Mouse (Mus musculus) layer of hippocampus, postnatal 25 days (tissue): ENCODE measurements at regions not wholly inside any gene's neighbourhood (a gene's known extent, or its start where the extent isn't known, plus 50 kb on each side); places are given as distances from the start of the nearest gene placed in this dataset.

Experiments
- DNase-seq, 2 experiments: peaks; one replicate each; pipeline ENCODE4 v3.0.0; 2022; ENCODE audit warnings: mixed read lengths in 2 of 2, low spot score in 1 of 2; ENCODE audit errors: extremely low spot score in 1 of 2

DNA sequence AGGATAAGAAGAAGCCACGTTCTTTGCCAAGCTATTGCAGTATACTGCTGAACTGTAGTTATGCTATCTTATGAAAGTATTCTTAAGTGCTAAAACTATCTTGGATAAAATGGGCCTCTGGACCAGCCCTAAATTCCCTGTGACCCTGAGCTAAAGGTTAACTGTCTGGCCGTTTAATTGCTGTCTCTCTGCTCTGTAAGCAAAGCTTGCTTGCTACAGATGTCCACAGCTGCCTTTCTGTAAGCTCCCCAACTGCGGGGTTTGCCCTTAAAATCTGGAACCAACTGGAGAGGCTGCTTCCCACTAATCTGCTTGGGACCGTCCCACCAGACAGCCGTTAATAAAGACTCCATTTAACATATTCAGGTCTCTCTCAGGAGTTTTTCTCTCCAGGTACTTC lies 73.2 kb upstream of the 1700021F07Rik start:
- DNase-seq, result no peak

DNA sequence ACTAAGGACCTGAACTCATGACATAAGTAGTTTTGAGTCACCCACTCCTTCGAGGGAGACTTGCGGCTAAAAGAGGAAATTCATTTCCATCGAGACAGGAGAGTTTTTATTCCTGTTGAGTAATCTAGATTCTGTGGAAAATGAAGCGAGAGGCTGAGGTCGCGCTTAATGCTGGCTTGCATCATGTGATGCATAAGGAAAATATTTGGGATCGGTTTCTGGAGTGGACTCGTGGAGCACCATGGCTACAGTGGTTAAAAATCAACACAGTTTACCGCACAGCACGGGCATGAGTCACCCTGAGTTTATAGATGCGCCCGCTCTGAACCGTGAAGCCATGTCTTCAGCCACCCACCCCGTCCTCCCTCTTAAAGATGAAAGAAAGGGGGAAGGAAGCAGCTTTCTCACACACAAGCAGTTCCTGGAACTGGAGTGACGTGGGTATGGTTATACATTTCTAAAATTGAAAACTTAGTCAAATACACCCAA lies 70.3 kb upstream of the 1700021F07Rik start:
- DNase-seq, result no peak

DNA sequence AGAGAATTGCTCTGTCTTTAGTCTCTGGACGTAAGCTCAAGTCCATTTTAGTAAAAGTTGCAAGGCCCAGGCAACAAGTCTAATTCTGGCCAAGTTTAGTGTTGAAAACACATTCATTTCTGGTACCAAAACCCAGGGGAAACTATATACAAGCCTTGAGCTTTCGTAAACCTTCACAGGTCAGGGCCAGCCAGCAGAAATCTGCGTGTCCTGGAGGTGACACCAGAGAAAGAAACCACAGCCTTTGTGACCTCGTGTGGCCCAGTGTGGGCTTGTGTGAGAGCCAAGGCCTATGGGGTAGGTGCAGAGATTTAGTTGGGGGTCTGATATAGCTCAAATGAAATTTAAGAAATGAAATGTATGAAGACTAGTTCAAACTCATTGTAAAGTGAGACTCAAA lies 69.6 kb upstream of the 1700021F07Rik start:
- no peak for DNase-seq

DNA sequence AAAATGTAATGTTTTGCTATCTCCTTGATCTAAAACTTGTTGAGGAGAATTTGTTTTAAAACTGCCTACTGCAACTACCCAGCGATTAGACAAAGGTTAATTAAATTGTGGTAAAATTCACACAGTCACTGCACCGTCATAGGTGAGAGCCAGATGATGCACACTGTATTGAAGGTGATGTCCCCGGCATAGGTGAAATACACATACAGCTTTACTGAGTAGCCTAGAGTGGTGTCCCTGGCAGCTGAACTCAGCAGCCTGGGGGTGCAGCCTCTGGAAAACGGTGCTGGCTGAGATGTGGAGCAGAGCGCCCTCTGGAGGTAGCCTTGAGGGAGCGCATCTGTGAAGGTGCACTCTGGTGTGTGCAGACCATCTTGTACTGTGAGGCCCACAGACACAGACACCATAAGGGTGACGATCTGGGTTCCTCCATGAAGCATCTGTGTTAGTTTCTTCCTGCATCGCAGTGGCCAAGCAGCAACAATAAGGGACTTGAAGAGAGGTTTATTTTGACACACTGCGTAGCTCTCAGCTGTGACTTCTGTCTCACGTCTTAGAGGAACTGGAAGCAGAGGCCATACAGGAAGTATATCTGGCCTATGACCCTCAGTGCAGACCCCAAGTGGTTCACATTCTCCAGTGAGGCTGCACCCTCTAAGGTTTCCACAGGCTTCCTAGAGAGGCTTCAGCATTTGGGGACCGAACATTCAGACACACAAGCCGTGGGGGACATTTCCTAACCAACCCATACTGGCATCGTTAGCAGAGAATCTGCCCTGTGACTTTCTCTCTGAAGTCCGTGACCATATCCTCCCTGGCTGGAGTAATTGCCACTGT lies 68.6 kb upstream of the 1700021F07Rik start:
- peak in 1 of 2 experiments; percentile 37 for DNase-seq

DNA sequence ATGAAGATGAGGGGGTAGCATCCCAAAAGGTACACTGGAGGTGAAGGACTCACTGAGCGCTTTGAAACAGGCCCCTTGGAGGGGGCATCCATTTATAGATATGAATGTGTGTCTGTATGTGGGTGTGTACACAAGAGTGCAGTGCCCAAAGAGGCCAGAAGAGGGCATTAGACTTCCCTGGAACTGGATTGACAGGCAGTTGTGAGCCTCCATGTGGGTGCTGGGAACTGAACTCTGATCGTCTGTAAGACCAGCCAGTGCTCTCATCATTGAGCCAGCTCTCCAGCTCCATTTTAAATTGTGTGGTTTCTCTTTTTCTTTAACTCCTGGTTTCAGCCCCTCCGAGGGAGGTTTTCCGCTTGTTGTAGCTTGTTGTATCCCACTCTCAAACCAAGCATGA lies 67.6 kb upstream of the 1700021F07Rik start:
- no peak for DNase-seq

DNA sequence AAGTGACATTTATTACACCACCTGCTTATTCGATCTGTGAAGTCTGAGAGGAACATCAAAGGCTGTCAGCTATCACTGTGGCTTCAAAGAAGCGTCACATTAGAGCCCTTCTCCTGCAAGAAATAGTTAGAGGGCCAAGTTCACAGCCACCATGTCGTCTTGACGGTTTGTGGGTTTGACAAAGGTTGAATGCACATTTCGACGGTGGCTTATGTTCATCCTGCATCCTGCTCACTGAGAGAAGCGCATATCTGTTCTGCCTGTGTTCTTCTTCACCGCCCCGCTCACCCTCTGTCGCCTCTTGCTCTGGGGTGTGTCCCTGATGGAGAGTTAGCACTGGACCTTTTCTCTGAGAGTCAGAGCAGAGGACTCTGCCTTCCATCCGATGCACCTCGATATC lies 67.2 kb upstream of the 1700021F07Rik start:
- DNase-seq, result no peak

DNA sequence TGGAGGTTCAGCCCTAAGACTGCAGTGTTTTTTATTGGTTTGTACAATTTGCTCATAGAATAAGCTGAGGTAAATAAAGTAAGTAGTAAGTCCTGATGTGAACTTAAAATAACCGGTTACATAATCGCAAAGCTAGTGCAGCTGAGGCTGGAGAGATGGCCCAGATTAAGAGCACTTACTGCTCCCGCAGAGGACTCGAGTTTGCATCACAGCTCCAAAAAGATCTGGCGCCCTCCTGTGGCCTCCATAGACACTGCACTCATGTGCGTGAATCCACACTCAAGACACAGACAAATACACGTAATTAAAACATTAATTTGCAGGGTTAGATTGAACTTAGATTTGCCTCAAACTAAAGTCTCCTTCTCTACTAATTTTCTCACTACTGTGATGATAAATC lies 66.3 kb upstream of the 1700021F07Rik start:
- DNase-seq, result no peak

DNA sequence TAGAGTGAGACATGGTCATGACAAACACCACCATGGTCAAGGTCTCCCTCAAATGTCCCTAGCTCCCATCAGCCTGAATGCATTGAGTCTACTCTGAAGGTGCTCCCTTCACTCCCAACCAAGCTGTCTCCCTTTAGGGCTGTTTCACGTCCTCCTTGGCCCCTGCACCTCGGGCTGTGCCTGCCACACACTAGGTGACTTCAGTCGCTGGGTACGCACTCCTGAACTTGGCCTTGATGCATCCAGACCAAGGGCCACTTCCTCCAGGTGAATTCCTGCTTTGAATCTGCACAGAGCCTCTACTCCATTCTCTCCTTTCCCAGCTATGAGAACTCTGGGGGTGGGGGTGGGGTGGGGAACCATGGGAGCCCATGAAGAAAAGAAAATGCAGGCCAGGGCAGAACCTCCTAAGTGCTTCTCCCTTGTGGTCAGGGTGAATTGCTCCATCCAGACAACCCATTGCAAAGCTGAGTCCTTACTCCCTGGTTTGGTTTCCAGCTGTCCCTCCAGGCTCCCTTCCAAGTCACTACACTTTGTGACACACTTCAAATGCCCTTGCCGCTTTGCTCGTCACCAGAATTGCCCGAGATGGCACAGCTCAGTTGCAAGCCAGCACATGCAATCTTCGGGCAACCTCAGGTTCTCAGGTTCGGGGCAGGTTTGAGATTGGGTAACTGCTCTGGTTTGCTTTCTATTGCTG lies 65.3 kb upstream of the 1700021F07Rik start:
- DNase-seq, result no peak

DNA sequence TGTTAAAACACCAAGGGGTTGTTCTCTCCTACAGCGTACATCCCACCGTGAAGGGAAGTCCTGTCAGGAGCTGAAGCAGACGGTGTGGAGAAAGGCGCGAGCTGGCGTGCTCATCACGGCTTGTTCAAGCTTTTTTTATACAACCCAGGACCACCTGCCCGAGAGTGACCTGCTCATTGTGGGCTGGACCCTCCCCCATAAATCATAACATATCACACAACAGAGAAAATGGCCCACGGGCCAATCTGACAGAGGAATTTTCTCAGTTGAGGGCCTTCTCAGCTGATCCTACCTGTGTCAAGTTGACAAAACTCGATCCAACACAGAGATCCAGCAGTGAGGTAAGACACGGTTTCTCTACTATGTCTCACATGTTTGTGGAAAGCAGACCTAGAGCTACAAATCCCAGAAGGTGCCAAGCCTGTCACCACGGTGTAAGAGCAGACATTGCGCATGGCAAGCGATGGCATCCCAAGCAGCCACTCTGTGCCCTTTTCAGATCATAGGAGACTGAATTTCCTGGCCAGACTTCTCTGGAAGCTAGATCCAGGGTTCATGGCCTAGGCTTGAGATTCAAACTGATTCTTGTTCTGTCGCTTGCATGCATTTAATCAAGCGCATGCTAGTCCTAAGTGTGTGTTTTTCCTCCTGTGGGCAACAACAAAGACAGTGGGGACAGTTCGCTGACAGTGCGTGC lies 64.6 kb upstream of the 1700021F07Rik start:
- DNase-seq, result no peak

DNA sequence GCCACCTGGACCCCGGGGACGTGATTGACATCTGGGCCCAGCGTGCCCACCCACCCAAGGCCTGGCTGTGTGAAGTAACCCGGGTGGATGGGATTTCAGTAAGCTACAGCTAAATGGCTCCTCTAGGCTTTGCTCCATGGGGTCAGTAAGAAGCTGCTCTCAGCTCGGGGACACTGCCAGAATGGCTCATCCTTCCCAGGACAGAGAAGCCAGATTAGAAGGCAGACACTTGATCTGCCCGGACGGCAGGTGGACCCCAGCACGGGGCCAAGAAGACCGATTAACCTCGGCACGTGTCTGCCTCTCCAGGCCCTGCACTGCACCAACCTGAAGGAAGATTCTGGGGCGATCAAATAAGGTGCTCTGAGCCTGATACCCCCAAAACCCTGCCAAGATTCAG lies 63.5 kb upstream of the 1700021F07Rik start:
- no peak for DNase-seq

DNA sequence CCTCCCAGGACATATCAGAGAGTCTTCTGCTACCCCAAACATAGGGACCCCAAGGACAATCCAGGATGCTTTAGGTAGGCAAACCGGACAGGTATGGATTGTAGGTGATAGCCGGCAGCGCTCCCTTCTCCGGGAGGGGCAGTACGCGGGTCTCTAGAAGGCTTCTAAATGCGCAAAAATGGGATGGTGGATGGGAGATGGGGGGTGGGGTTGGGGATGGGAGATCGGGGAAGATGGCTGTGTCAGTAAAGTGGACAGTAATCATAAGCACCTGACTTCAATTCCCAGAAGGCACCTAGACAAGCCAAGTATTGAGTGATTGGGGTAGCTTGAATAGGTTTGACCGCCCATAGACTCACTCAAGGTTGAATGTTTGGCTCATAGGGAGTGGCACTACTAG lies 59.1 kb upstream of the 1700021F07Rik start:
- no peak for DNase-seq

DNA sequence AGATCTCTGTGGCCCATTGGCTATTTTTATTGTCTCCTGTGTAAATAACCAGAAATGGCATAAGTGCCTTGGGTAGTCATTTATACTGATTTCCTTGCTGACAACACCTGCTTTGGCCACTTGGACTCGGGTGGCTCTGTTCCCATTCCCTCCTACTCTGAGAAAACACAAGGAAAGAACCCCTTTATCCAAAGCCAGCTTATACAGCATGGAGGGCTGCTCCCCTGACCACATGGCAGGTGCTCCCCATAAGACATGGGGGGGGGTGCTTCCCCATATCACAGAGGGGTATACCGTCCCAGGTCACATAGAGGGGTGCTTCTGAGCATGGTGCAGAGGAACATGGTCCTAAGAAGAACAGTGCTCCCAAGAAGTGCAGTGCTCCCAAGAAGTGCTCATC lies 57.8 kb upstream of the 1700021F07Rik start:
- no peak for DNase-seq

DNA sequence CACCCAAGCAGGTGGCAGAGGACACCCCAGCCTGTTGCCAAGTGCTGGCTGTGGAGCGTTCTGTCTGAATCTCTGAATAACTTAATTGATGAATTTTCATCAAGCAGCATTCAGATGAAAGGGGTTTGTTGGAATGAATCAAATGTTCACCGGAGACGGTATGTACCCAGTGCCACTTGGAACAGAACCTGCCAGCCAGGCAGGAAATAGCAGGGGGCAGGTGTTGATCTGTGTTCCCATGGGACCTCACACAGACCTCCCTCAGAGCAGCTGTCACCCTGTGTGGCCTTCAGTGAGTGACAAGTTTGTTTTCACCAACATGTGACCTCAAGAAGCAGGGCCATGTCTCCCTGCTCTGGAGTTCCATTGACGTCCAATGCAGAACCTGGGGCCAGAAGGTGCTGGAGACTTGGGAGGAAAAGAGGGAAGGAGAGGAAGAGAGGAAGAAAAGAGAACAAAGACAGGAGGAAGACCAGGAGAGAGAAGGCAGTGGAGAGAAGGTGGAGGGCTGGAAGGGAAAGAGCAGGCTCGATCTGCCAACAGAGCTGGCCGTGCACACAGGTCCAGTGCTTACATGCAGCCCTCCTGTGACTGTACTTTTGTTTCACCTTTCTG lies 57.3 kb upstream of the 1700021F07Rik start:
- DNase-seq, result no peak

DNA sequence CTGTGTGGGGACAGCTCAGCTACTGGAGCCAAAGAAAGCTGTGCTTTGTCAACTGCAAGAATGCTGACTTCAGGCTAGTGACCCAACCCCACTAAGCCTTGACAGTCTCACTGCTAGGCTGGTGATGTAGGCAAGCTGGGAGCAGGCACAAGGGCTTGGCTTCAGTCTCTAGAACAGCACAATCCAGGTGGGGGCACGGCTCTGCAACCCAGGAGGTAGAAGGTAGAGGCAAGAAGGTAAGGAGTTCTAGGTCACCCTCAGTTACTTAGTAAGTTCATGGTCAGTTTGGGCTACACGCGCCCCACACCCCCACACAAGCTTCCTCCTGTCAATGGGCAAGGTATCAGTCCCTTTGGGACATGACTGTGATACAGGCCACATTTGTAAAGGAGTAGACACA lies 54.2 kb upstream of the 1700021F07Rik start:
- no peak for DNase-seq

DNA sequence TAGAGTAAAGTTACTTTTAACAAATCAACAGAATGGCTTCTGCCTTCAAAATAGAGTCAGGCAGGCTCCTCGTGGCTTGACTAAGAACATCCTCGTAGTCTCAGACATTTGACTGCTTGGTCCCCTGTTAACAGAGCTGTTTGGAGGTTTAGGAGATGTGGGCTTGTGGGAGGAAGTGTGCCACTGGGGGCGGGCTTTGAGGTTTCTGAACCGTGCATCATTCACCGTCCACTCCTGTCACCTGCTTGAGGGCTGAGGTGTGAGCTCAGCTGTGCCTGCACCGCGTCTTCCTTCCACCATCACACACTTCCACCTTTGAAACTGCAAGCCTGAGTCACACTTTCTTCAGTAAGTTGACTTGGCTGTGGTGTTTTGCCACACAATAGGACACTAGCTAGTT lies 52.6 kb upstream of the 1700021F07Rik start:
- no peak for DNase-seq
